In genomic region chr1:108282099-108282498, GRCm38 (mm10) we compare ENCODE assay signal across 27 mouse cellular contexts.
"Had no signal": no experiment of that assay in that cellular context is flagged by ENCODE, and none has a peak within 500 bp of the region (broad histone marks: within the 10 kb centered on the region; RNA-seq: fewer than 3 reads in every experiment).

No protein-coding gene starts in this region.

- H3K4me3 ChIP-seq: kidney, embryonic 15.5 days; layer of hippocampus, adult 2 months; left cerebral cortex, adult 2 months; liver, embryonic 12.5 days; liver, embryonic 15.5 days; lung, embryonic 15.5 days; megakaryocyte, embryonic 14.5 days; midbrain, embryonic 10.5 days; midbrain, embryonic 13.5 days; myocyte; neural tube, embryonic 13.5 days; stomach, embryonic 15.5 days had no signal

- H3K27ac ChIP-seq: kidney, embryonic 15.5 days; layer of hippocampus, adult 2 months; left cerebral cortex, adult 2 months; liver, embryonic 12.5 days; liver, embryonic 15.5 days; lung, embryonic 15.5 days; midbrain, embryonic 10.5 days; midbrain, embryonic 13.5 days; neural tube, embryonic 13.5 days; stomach, embryonic 15.5 days had no signal

- H3K9me3 ChIP-seq: kidney, embryonic 15.5 days; liver, embryonic 12.5 days; liver, embryonic 15.5 days; lung, embryonic 15.5 days; midbrain, embryonic 10.5 days; midbrain, embryonic 13.5 days; neural tube, embryonic 13.5 days; stomach, embryonic 15.5 days had no signal

- DNase-seq: kidney, adult 11 months; kidney, adult 8-10 months; kidney, postnatal 14 days; layer of hippocampus, adult 9-11 months; layer of hippocampus, postnatal 36 days; liver; lung, adult 18-20 months; lung, postnatal 10 days; lung, postnatal 36 days; retina, postnatal 1 day; right cerebral cortex, postnatal 25 days; spleen, adult 18-20 months; thymus, postnatal 14 days; thymus, postnatal 4 days had no signal

- H3K27me3 ChIP-seq: kidney, embryonic 15.5 days; liver, embryonic 12.5 days; liver, embryonic 15.5 days; lung, embryonic 15.5 days; megakaryocyte, embryonic 14.5 days; midbrain, embryonic 13.5 days; neural tube, embryonic 13.5 days; stomach, embryonic 15.5 days had no signal

- H3K36me3 ChIP-seq: kidney, embryonic 15.5 days; liver, embryonic 12.5 days; liver, embryonic 15.5 days; lung, embryonic 15.5 days; midbrain, embryonic 10.5 days; midbrain, embryonic 13.5 days; neural tube, embryonic 13.5 days; stomach, embryonic 15.5 days had no signal

- ATAC-seq: liver, embryonic 12.5 days; midbrain, embryonic 13.5 days; midbrain, embryonic 16.5 days had no signal

- H3K4me2 ChIP-seq: kidney, embryonic 15.5 days; liver, embryonic 12.5 days; liver, embryonic 15.5 days; lung, embryonic 15.5 days; midbrain, embryonic 13.5 days; neural tube, embryonic 13.5 days; stomach, embryonic 15.5 days had no signal

- H3K4me1 ChIP-seq: kidney, embryonic 15.5 days; liver, embryonic 12.5 days; liver, embryonic 15.5 days; lung, embryonic 15.5 days; megakaryocyte, embryonic 14.5 days; midbrain, embryonic 10.5 days; midbrain, embryonic 13.5 days; neural tube, embryonic 13.5 days; stomach, embryonic 15.5 days had no signal

- H3K9ac ChIP-seq: kidney, embryonic 15.5 days; liver, embryonic 12.5 days; liver, embryonic 15.5 days; lung, embryonic 15.5 days; midbrain, embryonic 13.5 days; neural tube, embryonic 13.5 days; stomach, embryonic 15.5 days had no signal
